Mouse (Mus musculus) cerebellum, adult 11 months (tissue): ENCODE results near the gene Tcf25.

ENCODE experiments used
- DNase-seq: peaks from one replicate; pipeline ENCODE4 v3.0.0; 2022

Gene Tcf25

GRCm38 (mm10) chr8:123373403-123374238, at the start of gene Tcf25:
Gene Tcf25 (plus strand): TSS chr8:123373753.
- peak; percentile 96 for DNase-seq

DNA sequence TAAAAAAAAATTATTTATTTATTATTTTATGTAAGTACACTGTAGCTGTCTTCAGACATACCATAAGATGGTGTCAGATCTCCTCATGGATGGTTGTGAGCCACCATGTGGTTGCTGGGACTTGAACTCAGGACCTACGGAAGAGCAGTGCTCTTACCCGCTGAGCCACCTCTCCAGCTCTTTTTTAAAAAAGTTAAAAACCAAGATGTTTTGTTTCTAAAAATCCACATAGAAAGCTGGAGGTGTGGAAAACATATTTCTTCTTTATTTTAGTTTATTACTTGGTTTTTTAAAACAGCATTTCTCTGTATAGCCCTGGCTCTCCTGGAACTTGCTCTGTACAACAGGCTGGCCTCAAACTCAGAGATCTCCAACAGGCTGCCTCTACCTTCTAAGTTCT, 45.0 kb upstream of the Tcf25 start:
- no peak for DNase-seq

- DNase-seq: no peak
These were observed 44.2 kb upstream of the Tcf25 start for GRCm38 (mm10) chr8:123329350-123329749.

DNA sequence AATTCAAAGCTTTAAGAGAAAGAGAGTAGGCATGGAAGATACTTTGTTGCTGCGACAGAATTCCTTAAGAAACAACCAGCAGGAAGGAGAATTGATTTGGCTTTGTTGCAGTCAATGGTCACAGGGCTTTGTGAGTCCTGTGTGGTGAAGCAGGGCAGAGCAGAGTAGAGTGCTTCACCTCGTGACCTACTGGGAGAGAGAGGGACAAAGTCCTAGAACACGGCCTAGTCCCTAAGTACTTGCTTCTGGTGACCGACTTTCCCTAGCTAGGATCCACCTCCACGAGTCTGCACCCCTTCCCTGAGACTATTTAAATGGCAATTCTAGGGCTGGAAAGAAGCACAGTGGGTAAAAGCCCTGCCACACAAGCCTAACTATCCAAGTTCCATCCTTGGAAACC, 43.6 kb upstream of the Tcf25 start:
- DNase-seq: no peak

- no peak for DNase-seq
These were observed 42.9 kb upstream of the Tcf25 start for GRCm38 (mm10) chr8:123330701-123331100.

- no peak for DNase-seq
These were observed 42.3 kb upstream of the Tcf25 start for GRCm38 (mm10) chr8:123331301-123331700.

DNA sequence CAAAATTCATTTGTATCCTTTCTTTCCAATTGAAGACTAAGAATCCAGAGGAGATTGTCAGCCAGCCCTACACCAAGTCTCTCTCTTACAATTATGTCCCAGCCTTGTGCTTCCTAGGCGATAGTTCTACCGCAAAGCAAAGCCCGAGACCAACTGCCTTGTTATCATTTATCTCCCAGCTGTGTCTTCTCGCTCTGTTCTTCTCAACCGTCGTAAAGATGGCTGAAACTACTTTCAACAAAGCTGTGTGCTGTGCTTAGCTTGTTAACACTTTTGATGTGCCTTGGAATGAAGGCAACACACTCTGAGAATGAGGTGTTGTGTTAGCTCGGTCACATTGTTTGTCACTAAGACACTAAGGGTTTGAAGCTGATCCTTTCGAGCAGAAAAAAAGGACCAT, 41.7 kb upstream of the Tcf25 start:
- DNase-seq: no peak

- DNase-seq: peak; percentile 78
These were observed 41.1 kb upstream of the Tcf25 start, which contains the start of gene Spire2 for GRCm38 (mm10) chr8:123332262-123333090. Gene Spire2 (plus strand): TSS chr8:123332713.

- DNase-seq: no peak
These were observed 40.4 kb upstream of the Tcf25 start for GRCm38 (mm10) chr8:123333091-123333587.

DNA sequence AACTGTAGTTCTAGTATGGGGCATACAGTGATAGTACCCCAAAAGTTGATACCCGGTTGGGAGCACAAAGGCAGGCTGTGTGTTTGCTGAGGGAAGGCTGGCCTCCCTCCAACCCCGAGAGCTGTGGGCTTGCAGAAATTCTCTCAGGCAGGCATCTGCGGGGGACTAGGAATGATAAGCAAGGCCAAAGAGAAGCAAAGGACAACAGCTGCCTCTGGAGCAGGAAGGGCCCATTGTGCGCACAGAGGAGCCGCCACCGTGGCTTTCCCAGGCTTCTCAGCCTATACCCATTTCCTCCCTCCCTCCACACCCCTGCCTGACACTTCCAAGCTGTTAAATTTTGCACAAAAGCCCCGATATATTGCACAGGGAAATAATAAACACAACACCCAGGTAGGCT, 39.7 kb upstream of the Tcf25 start:
- DNase-seq: no peak

GRCm38 (mm10) chr8:123334467-123334866, 39.1 kb upstream of the Tcf25 start:
- no peak for DNase-seq

DNA sequence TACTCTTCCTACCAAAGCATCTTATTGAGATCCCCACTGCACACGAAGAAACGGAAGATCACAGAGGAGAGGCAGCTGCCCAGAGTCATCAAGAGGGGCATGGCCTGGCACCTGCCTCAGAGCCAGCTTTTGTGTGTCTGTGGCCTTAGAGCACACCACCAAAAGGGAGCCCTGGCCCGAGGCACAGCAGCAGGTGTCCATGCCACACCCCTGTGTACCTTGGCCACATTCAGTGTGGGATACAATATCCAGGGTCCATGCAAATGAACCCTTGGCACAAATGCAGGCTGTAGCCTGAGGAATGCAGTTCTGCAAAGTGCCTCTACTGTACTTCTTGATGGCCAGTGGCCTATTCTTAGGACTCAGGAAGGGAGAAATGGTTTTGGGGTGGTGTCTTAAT, 36.1 kb upstream of the Tcf25 start:
- no peak for DNase-seq

DNA sequence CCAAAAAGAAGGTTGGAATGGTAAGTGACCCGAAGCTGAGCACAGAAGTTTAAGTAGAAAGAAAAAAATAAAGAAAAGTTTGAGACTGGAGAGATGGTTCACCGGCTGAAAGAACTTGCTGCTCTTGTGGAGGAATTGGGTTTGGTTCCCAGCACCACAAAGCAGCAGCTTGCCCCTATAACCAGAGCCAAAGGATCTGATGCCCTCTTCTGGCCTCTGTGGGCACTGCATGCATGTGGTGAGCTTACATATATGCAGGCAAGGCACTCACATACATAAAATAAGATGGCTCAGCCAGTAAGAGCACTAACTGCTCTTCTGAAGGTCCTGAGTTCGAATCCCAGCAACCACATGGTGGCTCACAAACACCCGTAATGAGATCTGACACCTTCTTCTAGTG, 33.5 kb upstream of the Tcf25 start:
- DNase-seq: no peak

DNA sequence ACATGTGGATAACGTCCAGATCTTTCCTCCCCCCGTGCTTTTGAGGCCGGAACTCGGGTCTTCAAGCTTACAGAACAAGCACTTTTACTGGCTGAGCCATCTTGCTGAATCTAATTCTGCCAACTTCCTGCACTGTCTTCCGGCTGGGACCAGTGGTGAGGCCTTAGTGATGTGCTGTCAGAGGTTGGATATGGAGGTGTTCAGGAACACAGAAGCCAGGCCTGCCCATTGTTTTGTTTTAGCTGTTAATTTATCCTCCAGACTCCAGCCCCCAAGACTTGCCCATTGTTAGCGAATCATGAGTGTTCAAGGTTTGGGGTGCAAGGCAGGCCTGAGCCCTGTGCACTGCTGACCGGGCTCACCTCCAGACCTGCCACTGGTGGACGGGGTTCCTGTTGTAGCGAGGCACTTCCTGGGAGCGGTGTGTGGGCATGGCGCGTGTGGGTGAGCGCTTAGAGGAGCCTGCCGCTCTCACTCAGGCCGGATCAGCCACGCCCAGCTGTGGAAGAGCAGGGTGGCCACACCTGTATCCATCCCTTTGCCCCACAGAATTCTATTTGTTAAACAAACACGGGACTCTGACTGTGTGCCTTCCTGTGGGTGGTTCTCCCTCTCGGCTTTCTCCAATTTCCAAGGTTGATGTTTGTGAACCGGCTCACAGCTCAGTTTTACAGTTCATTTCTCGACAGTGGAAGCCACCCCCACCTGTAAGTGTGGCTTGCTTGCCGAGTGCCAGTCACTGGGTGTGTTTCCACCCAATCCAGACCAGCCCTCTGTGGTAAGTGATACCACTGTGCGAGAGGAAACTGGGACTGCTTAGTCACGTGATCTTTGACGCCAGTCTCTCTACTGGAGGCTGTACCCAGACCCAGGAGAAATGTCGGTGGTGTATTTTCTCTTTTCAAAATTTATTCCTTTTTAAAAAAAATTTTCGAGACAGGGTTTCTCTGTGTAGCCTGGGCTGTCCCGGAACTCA, 32.2 kb upstream of the Tcf25 start:
- DNase-seq: no peak

DNA sequence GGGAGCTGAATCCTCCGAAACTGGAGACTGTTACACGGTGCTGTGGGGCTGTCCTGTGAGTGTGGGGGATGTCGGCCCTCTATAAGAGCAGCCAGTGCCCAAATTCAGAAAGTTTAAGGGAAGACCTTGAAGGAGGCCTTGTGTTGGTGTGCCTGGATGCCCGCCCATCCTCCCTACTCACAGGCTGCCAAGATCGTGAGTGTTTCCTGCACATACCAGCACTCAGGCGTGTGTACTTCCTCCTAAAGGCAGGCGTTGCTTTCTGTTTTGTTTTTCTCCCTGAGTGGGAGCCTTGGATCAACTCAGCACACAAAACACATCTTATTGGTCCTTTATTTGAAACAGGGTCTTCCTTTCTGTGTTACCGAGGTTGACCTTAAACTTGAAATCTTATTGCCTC, 31.3 kb upstream of the Tcf25 start:
- DNase-seq: no peak

- DNase-seq: no peak
These were observed 30.6 kb upstream of the Tcf25 start for GRCm38 (mm10) chr8:123342911-123343310.

GRCm38 (mm10) chr8:123343422-123343821, 30.1 kb upstream of the Tcf25 start:
- DNase-seq: no peak

GRCm38 (mm10) chr8:123345135-123345534, 28.4 kb upstream of the Tcf25 start:
- no peak for DNase-seq

DNA sequence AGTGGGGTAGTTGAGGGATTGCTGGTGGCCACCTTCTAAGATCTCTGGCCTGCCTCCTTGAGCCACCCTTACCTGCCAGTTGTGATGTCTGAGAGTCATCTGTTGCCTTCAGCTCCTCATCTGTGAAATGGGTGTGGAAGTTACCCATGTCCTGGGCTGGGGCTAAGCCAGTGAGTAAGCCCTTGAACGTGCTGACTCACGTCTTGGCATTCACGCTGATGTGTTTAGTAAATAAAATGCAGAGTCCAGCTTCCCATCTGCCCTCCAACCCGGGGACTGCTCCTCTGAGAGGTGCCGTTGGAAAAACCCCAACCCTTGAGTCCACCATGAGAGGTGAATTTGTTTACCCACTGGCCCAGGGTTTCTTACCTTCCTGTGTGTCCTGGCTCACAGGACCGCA, 27.7 kb upstream of the Tcf25 start:
- no peak for DNase-seq

- no peak for DNase-seq
These were observed 26.3 kb upstream of the Tcf25 start for GRCm38 (mm10) chr8:123347293-123347692.

GRCm38 (mm10) chr8:123348237-123348843, 25.2 kb upstream of the Tcf25 start:
- DNase-seq: no peak

DNA sequence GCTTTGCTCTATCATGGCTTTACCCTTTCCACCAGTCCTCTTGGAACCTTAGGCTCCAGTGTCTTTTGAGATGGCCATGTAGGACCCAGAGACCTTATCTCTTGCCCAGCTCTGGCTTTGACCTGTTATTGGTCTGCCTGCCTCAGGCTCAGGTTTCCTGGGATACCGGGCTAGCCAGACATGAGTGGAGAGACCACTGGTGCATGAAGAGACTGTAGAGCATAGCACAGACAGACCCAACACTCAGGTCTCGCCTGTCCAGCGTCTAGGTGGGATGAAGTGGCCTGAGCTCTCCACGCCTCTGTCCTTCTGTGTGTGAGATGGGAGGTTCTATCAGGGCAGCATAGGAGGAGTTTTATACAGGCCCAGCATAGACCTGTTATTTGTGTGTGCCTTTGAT, 24.5 kb upstream of the Tcf25 start:
- DNase-seq: no peak
